Mouse (Mus musculus) left cerebral cortex, postnatal 10 days (tissue): ENCODE data around the gene Pa2g4. TPM values are rescaled to one million over a fixed set of nuclear protein-coding genes. Genes with fewer than 3 reads are reported as not detected.
"Not testable (repeated sequence)": the region's sequence is repeated elsewhere in the genome, so short reads cannot be mapped to it uniquely, and the experiment has no call there.

Experiments
- DNase-seq, 2 experiments: peaks; one replicate each; pipeline ENCODE4 v3.0.0; 2021 to 2022; ENCODE audit warnings: low spot score in 2 of 2, mixed read lengths in 1 of 2; ENCODE audit errors: extremely low spot score in 1 of 2
- intact Hi-C: fragments of 180-260 bp; cut with DNase I; formaldehyde crosslinking; loops from one replicate; pipeline ENCODE4 v1.15.1; 2025
- total RNA-seq, 2 experiments: library from RNA; stranded (reverse); gene quantifications; 2 replicates each; pipeline ENCODE4 v1.2.3; 2021

Pa2g4 gene
- total RNA-seq, 2 experiments from 2014 or later, result 80.0 to 83.7 TPM

DNA sequence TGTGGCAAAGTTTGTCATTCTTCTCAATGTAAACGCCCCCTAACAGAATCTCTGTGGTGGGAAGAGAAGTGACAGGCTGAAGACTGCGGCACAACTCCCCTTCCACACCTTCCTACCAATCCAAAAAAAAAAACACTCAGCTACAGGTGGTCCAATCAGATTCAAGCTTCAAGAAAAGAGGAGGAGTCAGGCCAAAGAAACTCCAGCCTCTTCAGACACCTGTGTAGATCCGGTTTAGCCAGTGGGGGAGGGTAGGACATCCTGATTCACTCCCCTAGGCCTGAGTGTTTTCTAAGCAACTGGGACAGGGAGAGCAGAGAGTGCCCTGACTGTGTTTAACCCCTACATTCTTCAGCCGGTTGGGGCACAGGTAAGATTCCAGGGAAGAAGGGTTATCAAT, 18.6 kb upstream of the Pa2g4 start:
- intact Hi-C loops, result no loop called here
- no peak for DNase-seq

DNA sequence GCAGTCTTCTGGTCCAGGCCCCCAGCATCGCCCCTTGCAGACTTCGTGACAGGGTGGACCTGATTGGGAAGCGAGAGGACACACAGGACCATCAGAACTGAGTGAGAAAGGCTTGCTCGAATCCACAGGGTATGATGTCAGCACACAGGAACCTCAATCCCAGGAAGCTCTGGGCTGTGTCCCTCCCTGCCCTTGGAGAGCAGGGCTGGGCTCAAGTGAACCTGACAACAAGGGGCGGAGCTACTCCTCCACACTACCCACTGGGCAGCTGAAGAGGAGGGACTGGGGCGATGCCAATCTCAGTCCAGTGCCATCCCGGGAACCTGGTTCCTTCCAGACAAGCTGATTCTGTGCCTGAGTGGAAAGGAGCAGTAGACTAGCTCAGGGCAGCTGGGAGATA, 17.9 kb upstream of the Pa2g4 start:
- intact Hi-C loops, result no loop called here
- DNase-seq, result peak in 1 of 2 experiments; percentile 39

DNA sequence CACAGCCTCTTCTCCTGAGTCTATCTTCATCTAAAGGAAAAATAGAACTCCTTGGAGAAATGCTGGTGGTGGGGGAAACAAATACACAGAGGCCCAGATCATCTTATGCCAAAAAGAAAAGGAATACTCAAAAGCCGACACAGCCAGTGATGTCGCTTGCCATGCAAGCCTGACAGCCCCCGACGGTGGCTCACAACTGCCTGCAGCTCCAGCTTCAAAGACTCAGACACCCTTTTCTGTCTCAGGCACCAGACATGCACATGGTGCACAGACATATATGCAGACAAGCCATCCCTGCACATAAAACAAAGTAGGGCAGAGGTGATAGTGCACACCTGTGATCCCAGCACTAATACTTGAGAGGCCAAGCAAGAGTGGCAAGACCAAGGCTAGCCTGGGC, 13.9 kb upstream of the Pa2g4 start:
- intact Hi-C loops, result no loop called here
- no peak for DNase-seq

DNA sequence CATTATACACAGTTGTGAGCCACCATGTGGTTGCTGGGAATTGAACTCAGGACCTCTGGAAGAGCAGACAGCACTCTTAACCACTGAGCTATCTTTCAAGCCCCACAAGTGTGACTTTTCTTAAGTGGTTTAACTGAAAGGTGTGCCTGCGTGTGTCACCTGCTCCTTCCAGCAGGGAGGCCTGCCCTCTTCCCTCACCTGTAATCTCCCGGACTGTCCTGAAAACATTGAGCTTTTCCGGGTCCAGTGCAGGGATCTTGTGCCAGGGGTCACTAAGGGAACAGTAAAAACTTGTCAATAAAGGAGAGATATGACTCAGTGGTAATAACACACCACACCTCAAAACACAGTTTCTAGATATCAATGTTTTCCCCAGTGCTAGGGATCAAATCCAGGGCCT, 13.5 kb upstream of the Pa2g4 start:
- no peak for DNase-seq
- intact Hi-C loops, result no loop called here

DNA sequence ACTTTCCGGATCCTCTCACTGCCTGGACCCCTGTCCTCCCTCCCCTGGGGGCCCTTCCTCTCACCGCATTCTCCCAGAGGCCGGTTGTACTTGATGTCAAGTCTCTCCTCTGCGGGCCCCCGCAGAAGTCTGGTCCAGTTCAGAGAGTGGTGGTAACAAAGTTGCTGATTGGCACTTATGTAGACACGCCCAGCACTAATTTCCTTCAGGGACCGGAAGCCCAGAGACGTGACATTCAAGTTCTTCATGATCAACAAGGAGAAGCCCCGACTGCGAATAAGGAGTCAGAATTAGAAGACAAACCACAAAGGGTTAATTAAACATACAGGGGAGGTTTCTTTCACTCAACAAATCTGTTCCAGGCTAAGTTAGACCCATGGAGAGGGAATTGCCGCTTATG, 12.5 kb upstream of the Pa2g4 start:
- no peak for DNase-seq
- intact Hi-C loops, result no loop called here

DNA sequence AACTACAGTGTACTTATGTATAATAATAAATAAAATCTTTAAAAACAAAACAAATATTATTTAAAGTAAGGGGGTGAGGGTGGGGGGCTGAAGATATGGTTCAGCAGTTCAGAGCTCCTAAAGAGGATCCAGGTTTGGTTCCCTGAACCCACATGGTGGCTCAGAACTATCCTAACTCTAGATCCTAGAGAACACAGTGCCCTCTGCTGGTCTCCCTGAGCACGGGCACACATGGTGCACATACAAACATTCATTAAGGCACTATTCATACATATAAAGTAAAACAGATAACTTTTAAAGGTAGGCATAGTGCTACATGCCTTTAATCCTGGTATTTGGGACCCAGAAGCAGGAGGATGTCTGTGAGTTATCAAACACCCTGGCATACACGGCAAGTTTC, 9.3 kb upstream of the Pa2g4 start:
- DNase-seq, result no peak
- intact Hi-C loops, result no loop called here

DNA sequence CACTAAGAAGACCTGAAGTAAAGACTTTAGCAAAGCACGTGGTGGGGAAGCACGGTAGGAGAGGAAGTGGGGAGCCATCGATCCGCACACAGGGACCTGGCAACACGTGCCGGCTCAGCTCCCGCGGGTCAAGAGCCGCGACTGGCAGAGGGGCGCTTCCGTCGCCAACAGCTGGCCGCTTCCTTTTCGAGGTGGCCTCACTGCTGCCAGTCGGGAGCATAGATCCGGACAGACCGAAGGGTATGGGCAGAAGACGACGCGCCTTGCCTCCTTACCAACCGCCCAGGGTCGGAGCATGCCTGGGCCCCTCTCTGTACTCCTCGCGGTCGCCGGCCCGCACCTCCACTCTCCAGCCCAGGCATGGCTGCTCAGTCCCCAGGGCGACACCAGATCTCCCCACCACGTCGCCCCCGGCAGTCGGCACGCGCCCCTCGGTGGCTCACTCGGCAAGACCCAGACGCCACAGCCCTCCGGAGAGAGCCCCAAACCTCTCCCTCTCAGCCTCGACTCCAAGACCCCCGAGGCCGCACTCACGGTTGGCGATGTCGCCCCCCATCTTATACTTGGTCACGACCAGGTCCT, 490 bp downstream of the Pa2g4 start:
- intact Hi-C loops, result loop anchor here (5.0 kb wide), 2 partner anchors 47 to 107 kb away; partner anchors contain the start of gene Suox
- peak in 1 of 2 experiments; percentile 59 for DNase-seq

DNA sequence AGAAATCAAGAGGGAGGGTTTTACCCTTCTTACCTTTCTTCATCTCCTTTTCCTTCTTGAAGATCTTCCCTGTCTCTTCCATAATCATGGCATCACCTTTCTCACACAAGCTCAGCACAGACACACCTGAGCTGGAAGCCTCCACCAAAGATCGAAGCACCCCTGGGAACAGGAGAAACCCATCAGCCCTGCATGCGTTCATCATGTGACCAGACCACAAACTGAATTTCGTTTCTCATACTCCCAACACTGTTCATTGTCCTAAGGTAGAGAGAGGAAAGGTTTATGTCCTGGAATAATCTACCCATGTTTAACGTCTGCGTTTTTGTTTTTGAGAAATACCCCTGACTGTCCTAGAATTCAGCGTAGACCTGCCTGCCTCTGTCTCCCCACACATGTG, 2.2 kb downstream of the Pa2g4 start:
- intact Hi-C loops, result no loop called here
- no peak for DNase-seq

DNA sequence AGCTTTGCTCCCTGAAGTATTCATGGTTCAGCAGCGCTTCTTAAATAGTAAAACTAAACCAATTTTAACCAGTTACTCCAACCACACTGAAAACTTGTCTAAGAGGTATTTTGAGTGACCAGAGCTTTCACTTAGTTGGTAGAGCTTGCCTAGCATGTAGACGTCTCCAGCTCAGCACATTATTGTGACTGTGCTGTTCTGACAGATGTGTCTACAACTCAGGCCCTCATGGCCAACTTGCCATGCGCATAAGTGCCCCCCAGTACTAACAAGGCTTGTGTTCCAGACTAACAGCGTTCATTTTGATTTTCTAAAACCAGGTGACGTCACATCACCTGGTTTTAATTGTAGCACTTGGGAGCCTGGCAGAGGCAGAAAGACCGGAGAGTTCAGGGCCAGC, 8.8 kb downstream of the Pa2g4 start:
- intact Hi-C loops, result no loop called here
- DNase-seq, result no peak

DNA sequence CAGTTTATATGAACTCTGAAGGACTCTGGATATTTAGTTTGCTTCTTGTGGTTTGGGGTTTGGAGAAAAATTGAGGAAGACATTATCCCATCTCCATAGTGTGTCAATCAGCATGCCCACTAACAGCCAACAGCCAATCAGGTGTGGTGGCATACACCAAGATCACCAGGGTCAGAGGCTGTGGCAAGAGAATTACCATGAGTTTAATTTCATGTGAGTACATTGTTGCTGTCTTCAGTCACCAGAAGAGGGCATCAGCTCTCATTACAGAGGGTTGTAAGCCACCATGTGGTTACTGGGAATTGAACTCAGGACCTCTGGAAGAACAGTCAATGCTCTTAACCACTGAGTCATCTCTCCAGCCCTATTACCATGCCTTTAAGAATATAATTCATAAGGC, 9.5 kb downstream of the Pa2g4 start:
- DNase-seq, result no peak
- intact Hi-C loops, result no loop called here

DNA sequence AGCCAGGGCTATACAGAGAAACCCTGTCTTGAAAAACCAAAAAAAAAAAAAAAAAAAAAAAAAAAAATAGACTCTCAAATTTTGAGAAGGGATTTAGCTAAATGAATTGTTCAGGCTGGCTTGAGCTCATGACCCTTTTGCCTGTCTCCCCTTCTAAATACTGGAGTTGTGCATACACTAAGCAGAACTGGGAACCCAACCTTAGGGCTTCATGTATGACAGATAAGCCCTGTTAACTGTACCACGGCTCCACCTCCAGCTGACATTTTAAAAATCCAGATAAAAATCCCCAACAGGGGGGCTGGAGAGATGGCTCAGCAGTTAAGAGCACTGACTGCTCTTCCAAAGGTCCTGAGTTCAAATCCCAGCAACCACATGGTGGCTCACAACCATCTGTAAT, 10.2 kb downstream of the Pa2g4 start:
- DNase-seq, intact Hi-C loops: not testable (repeated sequence)

DNA sequence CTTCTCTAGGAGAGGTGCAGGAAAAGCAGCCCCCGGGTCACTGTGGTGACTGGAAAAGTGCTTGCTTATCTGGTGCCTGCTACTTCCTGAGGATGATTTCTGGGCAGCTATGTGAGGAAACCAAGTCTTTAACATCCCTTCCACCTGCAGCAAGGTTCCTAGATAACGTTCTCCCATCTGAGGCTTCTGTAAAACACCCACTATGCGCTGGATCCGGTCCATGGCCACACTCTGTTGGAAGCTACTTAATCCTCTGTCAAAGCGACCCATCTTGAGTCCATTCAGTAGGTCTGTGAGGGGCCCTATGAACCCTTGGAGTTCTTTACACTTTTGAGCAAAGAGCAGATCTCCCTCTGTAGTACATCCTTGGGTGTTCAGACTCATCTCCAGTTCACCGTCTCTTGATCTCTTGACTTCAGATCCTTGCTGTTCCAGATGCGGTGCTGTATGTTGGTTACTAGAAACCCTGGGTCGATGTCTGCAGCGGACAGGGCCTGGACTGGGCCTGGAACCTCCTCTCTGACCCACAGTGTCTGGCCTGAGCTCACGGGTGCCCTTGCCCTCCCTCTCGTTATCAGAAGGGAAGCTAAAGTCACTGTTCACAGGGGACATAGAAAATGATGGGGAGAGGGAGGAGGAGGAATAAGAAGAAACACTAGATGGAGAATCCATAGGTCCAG, 15.5 kb downstream of the Pa2g4 start:
- DNase-seq, intact Hi-C loops: not testable (repeated sequence)

DNA sequence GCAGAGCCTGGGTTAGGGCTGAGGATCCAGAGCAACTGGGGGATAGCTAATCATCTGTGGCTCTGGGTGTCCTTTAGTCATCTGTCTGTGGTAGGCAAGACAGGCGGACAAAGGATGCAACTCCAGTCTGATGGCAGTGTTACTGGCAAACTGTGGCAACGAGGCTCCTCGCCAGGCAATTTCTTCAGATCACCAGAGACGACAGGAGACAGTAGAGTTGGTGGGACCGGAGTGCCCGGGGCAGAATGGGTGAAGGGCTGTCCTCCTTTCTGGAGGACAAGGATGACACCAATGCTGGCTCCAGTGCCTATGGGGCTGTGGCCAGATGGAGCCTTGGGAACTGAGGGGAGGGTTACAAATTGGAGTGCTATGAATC, 16.1 kb downstream of the Pa2g4 start:
- intact Hi-C loops, result loop anchor here (5.0 kb wide), 1 partner anchor 57 kb away; the partner anchor contains the start of gene Myl6
- not testable (repeated sequence) for DNase-seq

DNA sequence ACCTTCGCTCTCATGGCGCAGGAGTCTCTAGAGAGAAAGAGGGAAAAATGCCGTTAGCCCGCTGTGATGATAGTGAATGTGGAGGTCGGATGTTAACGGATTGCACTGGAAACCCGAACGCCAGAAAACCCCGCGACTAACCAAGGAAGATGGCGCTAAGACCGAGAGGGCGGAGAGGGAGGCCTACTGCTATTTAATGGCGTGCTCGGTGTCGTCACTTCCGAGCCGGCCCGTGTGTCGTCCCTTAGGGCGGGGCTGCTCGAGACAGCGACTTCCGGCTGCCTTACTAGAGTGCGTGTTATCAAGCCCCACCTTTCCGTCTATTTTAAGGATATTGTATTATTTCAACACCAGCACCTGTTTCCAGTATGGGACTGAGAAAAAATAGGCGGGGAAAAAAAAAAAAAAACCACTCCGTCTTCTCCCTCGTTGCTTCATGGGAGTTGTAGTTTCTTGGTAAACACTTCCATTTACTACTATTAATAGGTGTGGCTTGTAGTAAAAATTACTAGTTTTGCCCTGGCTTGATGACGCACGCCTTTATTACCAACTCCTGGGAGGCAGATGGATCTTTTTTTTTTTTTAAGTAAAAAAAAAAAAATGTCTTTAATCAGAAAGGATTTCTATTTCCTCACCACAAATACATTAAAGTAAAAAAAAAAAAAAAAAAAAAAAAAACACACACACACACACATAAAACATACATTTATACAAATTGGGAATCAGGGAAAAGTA, 16.7 kb downstream of the Pa2g4 start, which contains the start of gene Rpl41:
Gene Rpl41 (minus strand): TSS at position 359 of the 735 bp plus-strand sequence.
- intact Hi-C loops, result loop anchor here (5.0 kb wide), 1 partner anchor 57 kb away; the partner anchor contains the start of gene Myl6
- peak; percentile 93 to 96 for DNase-seq

DNA sequence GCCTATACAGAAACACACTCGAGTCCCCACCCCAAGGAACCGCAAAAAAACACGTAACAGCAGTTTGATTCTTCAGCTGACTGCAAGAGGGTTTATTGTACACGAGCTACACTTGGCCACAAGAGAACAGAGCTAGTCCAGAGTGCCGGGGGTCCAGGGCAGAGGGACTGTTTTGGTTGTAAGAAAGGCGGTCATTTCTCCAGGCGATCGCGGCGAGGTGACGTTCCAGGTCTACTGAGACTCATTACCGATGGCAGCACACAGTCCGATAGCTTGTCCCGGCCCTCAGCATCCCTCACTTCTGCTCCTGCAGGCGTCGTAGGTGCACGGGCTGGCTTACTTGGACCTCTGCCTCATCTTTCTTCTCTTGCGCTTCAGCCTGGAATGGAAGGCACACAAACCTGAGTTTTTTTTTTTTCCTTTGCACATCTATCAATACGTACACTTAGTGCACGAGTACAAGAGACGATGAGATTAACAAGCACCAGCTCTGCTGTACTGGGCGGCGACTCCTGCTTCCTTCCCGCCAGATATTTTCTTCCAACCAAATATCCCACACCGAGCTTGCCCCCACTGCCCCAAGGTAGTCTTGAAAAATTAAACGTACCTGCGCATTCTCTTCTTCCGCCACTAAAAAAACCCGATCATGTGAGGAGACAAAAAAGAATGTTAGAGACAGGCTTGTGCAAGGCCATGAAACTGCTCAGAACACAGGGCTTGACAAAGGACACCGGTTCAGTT, 17.6 kb downstream of the Pa2g4 start:
- intact Hi-C loops, result loop anchor here (5.0 kb wide), 1 partner anchor 56 kb away; the partner anchor contains the start of gene Myl6
- DNase-seq, result not testable (repeated sequence)

DNA sequence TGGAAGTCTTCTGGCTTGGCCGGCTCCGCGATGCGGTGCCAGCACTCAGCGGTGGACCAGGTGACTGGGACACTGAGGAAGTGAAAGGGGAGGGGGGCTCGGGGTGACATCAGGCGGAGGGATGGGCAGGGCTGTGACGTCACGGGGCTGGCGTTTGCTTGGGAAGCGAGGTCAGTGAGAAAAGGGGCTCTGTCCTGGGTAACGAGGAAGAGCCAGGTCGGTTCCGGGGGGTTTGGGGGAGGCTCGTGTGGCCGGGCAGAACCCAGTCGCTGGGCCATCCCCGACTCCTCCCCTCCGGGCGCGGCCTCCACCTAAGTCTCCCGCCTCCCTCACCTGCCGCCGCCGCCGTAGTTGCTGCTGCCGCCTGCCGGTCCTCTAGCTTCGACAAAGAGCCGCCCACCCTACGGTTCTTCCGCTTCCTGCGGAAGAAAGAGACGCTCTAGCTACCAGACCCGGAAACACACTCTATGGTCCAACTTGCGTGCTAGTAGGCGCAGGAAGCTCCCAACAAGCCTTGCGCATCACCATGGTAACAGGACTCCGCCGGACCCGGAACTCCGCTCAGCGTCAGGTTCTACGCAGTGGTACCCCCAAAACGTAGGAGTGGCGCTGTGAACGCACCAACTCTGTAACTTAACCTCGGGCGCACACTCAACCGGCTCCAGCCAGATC, 18.3 kb downstream of the Pa2g4 start, which contains the start of gene Zc3h10:
Gene Zc3h10 (minus strand): TSS at position 414 of the 672 bp plus-strand sequence.
- DNase-seq, result peak; percentile 95 to 97
- intact Hi-C loops, result loop anchor here (5.0 kb wide), 1 partner anchor 55 kb away; the partner anchor contains the start of gene Myl6

DNA sequence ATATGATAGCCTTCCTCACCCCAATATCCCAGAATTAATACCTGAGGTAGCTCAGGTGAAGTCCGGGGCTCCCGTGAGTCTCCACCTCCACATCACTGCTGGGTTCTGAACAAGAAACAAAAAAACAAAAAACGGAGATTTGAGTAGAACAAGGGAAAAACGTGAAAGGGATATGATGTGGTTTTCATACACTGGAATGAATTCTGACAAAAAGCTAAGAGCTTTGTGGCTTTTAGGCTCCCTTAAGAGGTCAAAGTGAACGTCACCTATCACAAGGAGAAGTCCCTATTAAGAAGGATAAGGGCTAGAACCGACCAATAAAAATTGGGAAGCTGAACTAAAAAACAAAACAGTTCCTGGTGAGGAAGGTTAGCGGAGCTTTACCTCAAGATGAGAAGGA, 19.0 kb downstream of the Pa2g4 start:
- intact Hi-C loops, result loop anchor here (5.0 kb wide), 1 partner anchor 54 kb away; the partner anchor contains the start of gene Myl6
- no peak for DNase-seq

DNA sequence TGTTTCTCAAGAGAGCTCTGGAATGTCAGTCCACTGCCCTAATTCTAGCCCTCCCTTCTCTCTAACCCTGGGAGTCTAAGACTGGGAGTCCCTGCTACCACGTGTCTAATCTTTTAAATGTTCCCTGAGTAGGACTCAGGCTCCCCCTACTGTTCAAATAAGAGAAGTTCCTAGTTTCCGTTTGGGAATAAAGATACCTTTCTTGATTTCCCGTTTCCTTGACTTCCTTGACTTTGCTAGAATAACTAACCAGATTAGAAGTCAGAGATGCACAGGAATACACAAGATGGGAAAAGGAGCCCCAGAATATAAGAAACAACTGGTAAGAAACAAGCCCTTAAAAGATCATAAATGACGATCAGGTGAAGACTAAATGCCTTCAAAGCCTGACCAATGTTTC, 19.4 kb downstream of the Pa2g4 start:
- intact Hi-C loops, result loop anchor here (5.0 kb wide), 1 partner anchor 54 kb away; the partner anchor contains the start of gene Myl6
- no peak for DNase-seq
